Mouse (Mus musculus): ENCODE results near the gene Arhgef2. TPM values are rescaled to one million over a fixed set of nuclear protein-coding genes. Genes with fewer than 3 reads are reported as not detected.

The Arhgef2 gene
- total and polyA plus RNA-seq, 2 experiments from 2014 or later: 66.7 to 78.8 TPM

DNA sequence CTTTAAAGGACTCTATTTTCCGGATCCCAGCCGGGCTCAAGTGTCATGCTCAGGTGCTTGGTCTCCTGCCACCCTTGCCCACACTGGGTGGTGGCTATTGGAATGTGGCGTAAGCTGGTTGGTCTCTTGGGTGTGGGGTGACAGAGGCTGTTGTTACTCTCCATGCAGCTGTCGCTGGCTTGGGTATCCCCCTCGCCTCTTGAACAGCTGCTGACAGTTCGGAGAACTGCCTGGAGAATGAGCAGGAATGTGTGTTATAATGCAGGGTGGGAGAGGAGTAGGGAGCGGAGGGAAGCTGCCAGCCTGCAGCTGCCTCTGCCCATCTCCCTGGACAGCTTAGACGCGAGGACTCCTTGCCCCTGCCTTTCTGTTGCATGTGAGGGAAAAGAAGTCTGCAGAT lies 24.3 kb downstream of the Arhgef2 start:
- no peak overlapping the region for H3K4me3 ChIP-seq (ENCODE audit: low read depth, low read length)
- H3K27me3 ChIP-seq (ENCODE audit: insufficient read depth, low read length): no peaks in the 10 kb centered on the region
- no peak overlapping the region for H3K27ac ChIP-seq (ENCODE audit: low read depth, low read length)
- no peak for TF ChIP-seq CTCF (IDR thresholded peaks at IDR 0.05; ENCODE audit: low read depth)
- WGBS: 80% methylated on average over 9 of the region's 9 CpGs
- ATAC-seq (0 out of 2 replicates have a peak, but pooled peaks have one; percentile 13), DNase-seq (no peak)
- no peaks in the 10 kb centered on the region for H3K9me3 ChIP-seq (ENCODE audit: low read length)
- peaks cover 60% of the 10 kb centered on the region for H3K36me3 ChIP-seq (ENCODE audit: insufficient read depth)
- H3K4me1 ChIP-seq (ENCODE audit: insufficient read depth): peaks cover 3% of the 10 kb centered on the region; the same call in 1 of the 2 replicates
- no peak overlapping the region for H3K4me2 ChIP-seq (ENCODE audit: low read depth)
- no peak overlapping the region for H3K9ac ChIP-seq

- no peak for TF ChIP-seq CTCF (IDR thresholded peaks at IDR 0.05; ENCODE audit: low read depth)
- Histone ChIP-seq H3K4me2 (ENCODE audit: low read depth) (no peak overlapping the region), H3K27me3 (ENCODE audit: insufficient read depth, low read length) (no peaks in the 10 kb centered on the region), H3K9ac (no peak overlapping the region), H3K36me3 (ENCODE audit: insufficient read depth) (peaks cover 69% of the 10 kb centered on the region), H3K4me3 (ENCODE audit: low read depth, low read length) (no peak overlapping the region), H3K4me1 (ENCODE audit: insufficient read depth) (no peaks in the 10 kb centered on the region), H3K9me3 (ENCODE audit: low read length) (no peaks in the 10 kb centered on the region), H3K27ac (ENCODE audit: low read depth, low read length) (no peak overlapping the region; the same call in 1 of the 2 replicates)
- WGBS: 56% methylated on average over 6 of the region's 6 CpGs
- ATAC-seq (no peak), DNase-seq (no peak)
Measured at GRCm38 (mm10) chr3:88630849-88631341, 25.1 kb downstream of the Arhgef2 start.

- 79% methylated on average over 12 of the region's 12 CpGs for WGBS
Measured at GRCm38 (mm10) chr3:88631921-88632587, 26.3 kb downstream of the Arhgef2 start.

DNA sequence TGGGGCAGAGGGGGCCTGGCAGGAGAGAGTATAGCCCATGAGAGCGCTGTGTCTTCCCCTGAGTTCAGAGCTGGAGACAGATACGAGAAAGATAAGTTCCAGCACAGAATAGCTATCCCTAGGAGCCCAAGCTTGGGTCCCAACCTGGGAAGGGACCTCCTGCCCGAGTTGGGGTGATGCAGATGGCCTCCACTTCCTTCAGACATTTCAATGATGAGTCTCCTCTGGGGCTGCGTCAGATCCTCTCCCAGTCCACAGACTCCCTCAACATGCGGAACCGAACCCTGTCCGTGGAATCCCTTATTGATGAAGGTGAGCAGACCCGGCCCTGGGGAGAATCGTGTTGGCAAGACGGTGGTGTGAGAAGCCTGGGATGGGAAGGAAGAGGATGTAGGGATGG lies 27.3 kb downstream of the Arhgef2 start:
- Histone ChIP-seq H3K4me3 (ENCODE audit: low read depth, low read length) (no peak overlapping the region), H3K4me1 (ENCODE audit: insufficient read depth) (no peaks in the 10 kb centered on the region), H3K27me3 (ENCODE audit: insufficient read depth, low read length) (no peaks in the 10 kb centered on the region), H3K36me3 (ENCODE audit: insufficient read depth) (peaks cover 87% of the 10 kb centered on the region), H3K9ac (no peak overlapping the region), H3K27ac (ENCODE audit: low read depth, low read length) (no peak overlapping the region), H3K9me3 (ENCODE audit: low read length) (no peaks in the 10 kb centered on the region), H3K4me2 (ENCODE audit: low read depth) (no peak overlapping the region)
- 94% methylated on average over 10 of the region's 10 CpGs for WGBS
- TF ChIP-seq CTCF (IDR thresholded peaks at IDR 0.05; ENCODE audit: low read depth): no peak
- no peak for DNase-seq
- no peak for ATAC-seq

More at GRCm38 (mm10) chr3:88631921-88632587, 26.3 kb downstream of the Arhgef2 start:
- no peak overlapping the region for H3K4me3 ChIP-seq (ENCODE audit: low read depth, low read length)
- H3K4me2 ChIP-seq (ENCODE audit: low read depth): no peak overlapping the region
- H3K9ac ChIP-seq: no peak overlapping the region
- H3K27ac ChIP-seq (ENCODE audit: low read depth, low read length): no peak overlapping the region
- H3K36me3 ChIP-seq (ENCODE audit: insufficient read depth): peaks cover 81% of the 10 kb centered on the region
- no peaks in the 10 kb centered on the region for H3K4me1 ChIP-seq (ENCODE audit: insufficient read depth)
- H3K9me3 ChIP-seq (ENCODE audit: low read length): no peaks in the 10 kb centered on the region
- peak; percentile 58; the same call in 1 of the 2 replicates for ATAC-seq
- peak; percentile 65 for TF ChIP-seq CTCF (IDR thresholded peaks at IDR 0.05; ENCODE audit: low read depth)
- no peak for DNase-seq
- H3K27me3 ChIP-seq (ENCODE audit: insufficient read depth, low read length): no peaks in the 10 kb centered on the region

DNA sequence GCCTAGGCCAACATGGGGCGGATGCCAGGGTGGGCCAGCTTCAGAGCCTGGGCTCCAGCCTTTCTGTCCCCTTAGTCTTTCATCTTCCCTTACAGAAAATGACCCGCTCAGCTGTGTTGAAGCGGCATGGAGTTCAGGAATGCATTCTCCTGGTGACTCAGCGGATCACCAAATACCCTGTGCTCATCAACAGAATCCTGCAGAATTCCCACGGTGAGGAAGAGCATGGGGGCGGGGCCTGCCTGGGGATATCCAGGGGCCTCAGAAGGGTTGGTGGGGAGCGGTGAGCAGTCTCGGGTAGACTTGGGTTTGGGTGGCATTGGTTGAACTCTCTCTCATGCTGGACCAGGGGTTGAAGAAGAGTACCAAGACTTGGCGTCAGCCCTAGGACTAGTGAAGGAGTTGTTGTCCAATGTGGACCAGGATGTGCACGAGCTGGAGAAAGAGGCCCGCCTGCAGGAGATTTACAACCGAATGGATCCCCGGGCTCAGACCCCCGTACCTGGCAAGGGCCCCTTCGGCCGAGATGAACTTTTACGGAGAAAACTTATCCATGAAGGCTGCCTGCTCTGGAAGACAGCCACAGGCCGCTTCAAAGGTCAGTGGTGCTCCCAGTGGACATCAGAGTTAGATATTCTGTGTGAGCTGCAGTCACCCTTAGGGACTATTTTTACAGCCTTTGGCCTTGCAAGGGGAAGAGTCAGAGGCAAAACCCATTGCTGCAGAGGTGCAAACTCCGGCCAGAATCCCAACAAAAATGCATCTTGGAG lies 29.9 kb downstream of the Arhgef2 start:
- no peak for TF ChIP-seq CTCF (IDR thresholded peaks at IDR 0.05; ENCODE audit: low read depth)
- peaks cover 89% of the 10 kb centered on the region for H3K36me3 ChIP-seq (ENCODE audit: insufficient read depth)
- DNase-seq (no peak), ATAC-seq (no peak)
- H3K27ac ChIP-seq (ENCODE audit: low read depth, low read length): no peak overlapping the region
- 94% methylated on average over 19 of the region's 19 CpGs for WGBS
- H3K27me3 ChIP-seq (ENCODE audit: insufficient read depth, low read length): no peaks in the 10 kb centered on the region
- no peaks in the 10 kb centered on the region for H3K9me3 ChIP-seq (ENCODE audit: low read length)
- no peak overlapping the region for H3K4me2 ChIP-seq (ENCODE audit: low read depth)
- H3K4me1 ChIP-seq (ENCODE audit: insufficient read depth): no peaks in the 10 kb centered on the region
- no peak overlapping the region for H3K9ac ChIP-seq
- H3K4me3 ChIP-seq (ENCODE audit: low read depth, low read length): no peak overlapping the region

DNA sequence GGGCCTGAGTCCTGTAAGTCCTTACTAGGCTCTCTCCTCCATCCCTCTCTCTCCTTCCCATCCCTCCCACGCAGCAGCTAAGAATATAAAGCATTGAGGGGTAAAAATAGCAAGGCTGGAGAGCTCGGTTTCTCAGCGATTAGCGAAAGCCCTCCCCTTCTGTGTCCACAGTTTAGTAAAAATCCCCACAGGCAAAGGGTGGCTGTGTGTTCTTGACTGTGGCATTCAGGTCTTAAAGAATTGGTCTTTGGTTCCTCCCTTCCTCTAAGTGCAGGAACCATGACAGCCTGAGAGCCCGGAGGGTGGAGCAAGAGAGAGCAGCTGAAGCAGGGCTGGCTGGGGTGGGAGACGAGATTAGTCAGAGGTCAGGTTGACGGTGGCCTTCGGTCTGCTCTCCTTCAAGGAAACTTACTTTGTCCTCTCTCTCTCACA lies 30.8 kb downstream of the Arhgef2 start:
- DNase-seq: no peak
- Histone ChIP-seq H3K4me1 (ENCODE audit: insufficient read depth) (no peaks in the 10 kb centered on the region), H3K36me3 (ENCODE audit: insufficient read depth) (peaks cover 82% of the 10 kb centered on the region), H3K27ac (ENCODE audit: low read depth, low read length) (0 out of 2 replicates have a peak overlapping the region, but pooled peaks have one; percentile 15), H3K27me3 (ENCODE audit: insufficient read depth, low read length) (no peaks in the 10 kb centered on the region), H3K4me2 (ENCODE audit: low read depth) (no peak overlapping the region), H3K4me3 (ENCODE audit: low read depth, low read length) (no peak overlapping the region), H3K9ac (no peak overlapping the region), H3K9me3 (ENCODE audit: low read length) (no peaks in the 10 kb centered on the region)
- no peak for ATAC-seq
- 87% methylated on average over 8 of the region's 8 CpGs for WGBS
- no peak for TF ChIP-seq CTCF (IDR thresholded peaks at IDR 0.05; ENCODE audit: low read depth)

GRCm38 (mm10) chr3:88637134-88637533 lies 31.4 kb downstream of the Arhgef2 start:
- ATAC-seq (no peak), DNase-seq (no peak)
- Histone ChIP-seq H3K4me1 (ENCODE audit: insufficient read depth) (no peaks in the 10 kb centered on the region), H3K27ac (ENCODE audit: low read depth, low read length) (no peak overlapping the region), H3K9me3 (ENCODE audit: low read length) (no peaks in the 10 kb centered on the region), H3K36me3 (ENCODE audit: insufficient read depth) (peaks cover 82% of the 10 kb centered on the region), H3K4me3 (ENCODE audit: low read depth, low read length) (no peak overlapping the region), H3K9ac (no peak overlapping the region), H3K4me2 (ENCODE audit: low read depth) (no peak overlapping the region), H3K27me3 (ENCODE audit: insufficient read depth, low read length) (no peaks in the 10 kb centered on the region)
- TF ChIP-seq CTCF (IDR thresholded peaks at IDR 0.05; ENCODE audit: low read depth): no peak
- 95% methylated on average over 5 of the region's 5 CpGs for WGBS

Data from forebrain, postnatal 0 days (tissue).